Mouse (Mus musculus) bone marrow macrophage, adult 2 months (primary cell): ENCODE results near the gene Gclc. TPM values are rescaled to one million over a fixed set of nuclear protein-coding genes. Genes with fewer than 3 reads are reported as not detected.

ENCODE experiments used
- H3K27ac ChIP-seq: 2 replicates; pipeline ENCODE4 v1.5.1; 2012; ENCODE audit warnings: low read depth, low read length; ENCODE audit not compliant: insufficient read depth
- H3K4me1 ChIP-seq: 2 replicates; pipeline ENCODE4 v1.6.1; 2012; ENCODE audit warnings: low read length; ENCODE audit not compliant: control insufficient read depth, insufficient read depth
- H3K4me3 ChIP-seq: 2 replicates; pipeline ENCODE4 v1.5.1; 2012; ENCODE audit warnings: mild to moderate bottlenecking, low read length, moderate library complexity; ENCODE audit not compliant: insufficient read depth
- CTCF ChIP-seq: IDR thresholded peaks from 2 replicates; pipeline ENCODE4 v1.5.1; 2012; ENCODE audit warnings: low read depth, mild to moderate bottlenecking, low read length, moderate library complexity
- POLR2A ChIP-seq: IDR thresholded peaks from 2 replicates; pipeline ENCODE4 v1.6.1; 2012; ENCODE audit warnings: mild to moderate bottlenecking, low read depth, low read length, borderline replicate concordance
- polyA plus RNA-seq: library from polyadenylated mRNA; stranded (reverse); fragments of >200 nt; gene quantifications from 2 replicates; pipeline ENCODE4 v1.2.4, GENCODE M21; 2012; ENCODE audit not compliant: missing spikeins, insufficient read depth, insufficient read length

Gene Gclc
- 27.8 and 28.3 TPM in 2 replicates for polyA plus RNA-seq

- H3K4me1 ChIP-seq, result peaks cover 12% of the 10 kb centered on the region; the same call in 1 of the 2 replicates
- TF ChIP-seq POLR2A (peak; percentile 87; the same call in 1 of the 2 replicates), CTCF (no peak)
- peak within 1 kb of the TSS; percentile 71 for H3K4me3 ChIP-seq
- H3K27ac ChIP-seq, result peak within 1 kb of the TSS; percentile 30
These were observed at the start of gene Gclc for GRCm38 (mm10) chr9:77753853-77754727. TSS of gene Gclc (plus strand) at chr9:77754535.

- no peak overlapping the region for H3K4me3 ChIP-seq
- TF ChIP-seq POLR2A, result no peak
- no peak for TF ChIP-seq CTCF
- peaks cover 10% of the 10 kb centered on the region for H3K4me1 ChIP-seq
These were observed 47.8 kb upstream of the Gclc start for GRCm38 (mm10) chr9:77706515-77706914.

GRCm38 (mm10) chr9:77707433-77708139 is 46.7 kb upstream of the Gclc start:
- Histone ChIP-seq H3K4me1 (peaks cover 10% of the 10 kb centered on the region), H3K27ac (no peak overlapping the region), H3K4me3 (no peak overlapping the region)
- TF ChIP-seq CTCF (no peak), POLR2A (no peak)

More at GRCm38 (mm10) chr9:77706515-77706914, 47.8 kb upstream of the Gclc start:
- no peak overlapping the region for H3K27ac ChIP-seq

- TF ChIP-seq POLR2A, result no peak
- no peak for TF ChIP-seq CTCF
- Histone ChIP-seq H3K4me1 (peaks cover 10% of the 10 kb centered on the region), H3K4me3 (peak overlapping the region; percentile 20; the same call in 1 of the 2 replicates), H3K27ac (peak overlapping the region; percentile 19)
These were observed 45.4 kb upstream of the Gclc start for GRCm38 (mm10) chr9:77708950-77709349.

- TF ChIP-seq POLR2A (no peak), CTCF (no peak)
- no peak overlapping the region for H3K27ac ChIP-seq
- H3K4me3 ChIP-seq, result no peak overlapping the region
- peaks cover 11% of the 10 kb centered on the region for H3K4me1 ChIP-seq
These were observed 43.2 kb upstream of the Gclc start for GRCm38 (mm10) chr9:77711021-77711569.

GRCm38 (mm10) chr9:77712816-77713215 is 41.5 kb upstream of the Gclc start:
- Histone ChIP-seq H3K4me1 (peaks cover 17% of the 10 kb centered on the region), H3K27ac (no peak overlapping the region), H3K4me3 (no peak overlapping the region)
- TF ChIP-seq CTCF, result no peak
- no peak for TF ChIP-seq POLR2A

- H3K4me1 ChIP-seq, result peaks cover 15% of the 10 kb centered on the region
- H3K27ac ChIP-seq, result no peak overlapping the region
- H3K4me3 ChIP-seq, result no peak overlapping the region
- no peak for TF ChIP-seq CTCF
- no peak for TF ChIP-seq POLR2A
These were observed 41.0 kb upstream of the Gclc start for GRCm38 (mm10) chr9:77713301-77713700.

- Histone ChIP-seq H3K4me1 (peaks cover 20% of the 10 kb centered on the region), H3K27ac (no peak overlapping the region), H3K4me3 (no peak overlapping the region)
- TF ChIP-seq POLR2A (no peak), CTCF (no peak)
These were observed 39.1 kb upstream of the Gclc start for GRCm38 (mm10) chr9:77715262-77715661.

- Histone ChIP-seq H3K4me3 (no peak overlapping the region), H3K4me1 (peaks cover 20% of the 10 kb centered on the region)
- TF ChIP-seq POLR2A (no peak), CTCF (no peak)
These were observed 38.3 kb upstream of the Gclc start for GRCm38 (mm10) chr9:77716009-77716408.

More at GRCm38 (mm10) chr9:77716009-77716408, 38.3 kb upstream of the Gclc start:
- H3K27ac ChIP-seq, result no peak overlapping the region
